Mouse (Mus musculus): Measurements from ENCODE around the gene Slpi. TPM values are rescaled to one million over a fixed set of nuclear protein-coding genes. Genes with fewer than 3 reads are reported as not detected.
A peak's percentile ranks its signal among the peaks of the same experiment; 100 is the strongest.

Gene Slpi
- polyA plus RNA-seq, 1 experiment from 2014 or later = 9.4 TPM

GRCm38 (mm10) chr2:164414581-164414980 lies 25.7 kb upstream of the Slpi start:
- H3K9ac ChIP-seq (ENCODE audit: low read depth, low read length) = no peak overlapping the region
- no peaks in the 10 kb centered on the region for H3K9me3 ChIP-seq (ENCODE audit: control insufficient read depth, low read length)
- H3K4me3 ChIP-seq (ENCODE audit: low read depth, low read length) = peak overlapping the region; percentile 21; the same call in 1 of the 2 replicates
- no peaks in the 10 kb centered on the region for H3K4me1 ChIP-seq (replicated peaks; ENCODE audit: control insufficient read depth, insufficient read depth, low read length)
- peak overlapping the region; percentile 44; the same call in 1 of the 2 replicates for H3K4me2 ChIP-seq
- H3K27me3 ChIP-seq (replicated peaks; ENCODE audit: control insufficient read depth, insufficient read depth, low read length) = peaks cover 25% of the 10 kb centered on the region
- H3K27ac ChIP-seq (ENCODE audit: low read depth, low read length) = no peak overlapping the region
- no peak for DNase-seq (ENCODE audit: low spot score)
- WGBS = 57% methylated on average over 10 of the region's 10 CpGs
- H3K36me3 ChIP-seq (ENCODE audit: control insufficient read depth, insufficient read depth, low read length) = no peaks in the 10 kb centered on the region
- ATAC-seq (replicated peaks; ENCODE audit: low FRiP score) = no peak

- Histone ChIP-seq H3K9me3 (ENCODE audit: control insufficient read depth, low read length) (no peaks in the 10 kb centered on the region), H3K36me3 (ENCODE audit: control insufficient read depth, insufficient read depth, low read length) (no peaks in the 10 kb centered on the region), H3K27me3 (replicated peaks; ENCODE audit: control insufficient read depth, insufficient read depth, low read length) (peaks cover 29% of the 10 kb centered on the region), H3K4me2 (peak overlapping the region; percentile 44; the same call in 1 of the 2 replicates), H3K9ac (ENCODE audit: low read depth, low read length) (no peak overlapping the region), H3K4me1 (replicated peaks; ENCODE audit: control insufficient read depth, insufficient read depth, low read length) (no peaks in the 10 kb centered on the region), H3K4me3 (ENCODE audit: low read depth, low read length) (peak overlapping the region; percentile 21; the same call in 1 of the 2 replicates), H3K27ac (ENCODE audit: low read depth, low read length) (no peak overlapping the region)
- whole genome bisulfite sequencing = 25% methylated on average over 28 of the region's 28 CpGs
- DNase-seq (ENCODE audit: low spot score) = no peak
- no peak for ATAC-seq (replicated peaks; ENCODE audit: low FRiP score)
Observed at GRCm38 (mm10) chr2:164414167-164414566, 25.3 kb upstream of the Slpi start.

- 1% methylated on average over 22 of the region's 22 CpGs for WGBS
- peak overlapping the region; percentile 32; the same call in 1 of the 2 replicates for H3K4me2 ChIP-seq
- H3K9me3 ChIP-seq (ENCODE audit: control insufficient read depth, low read length) = no peaks in the 10 kb centered on the region
- no peak overlapping the region for H3K27ac ChIP-seq (ENCODE audit: low read depth, low read length)
- no peaks in the 10 kb centered on the region for H3K36me3 ChIP-seq (ENCODE audit: control insufficient read depth, insufficient read depth, low read length)
- DNase-seq (ENCODE audit: low spot score) (no peak), ATAC-seq (replicated peaks; ENCODE audit: low FRiP score) (0 out of 2 replicates have a peak, but pooled peaks have one; percentile 15)
- H3K27me3 ChIP-seq (replicated peaks; ENCODE audit: control insufficient read depth, insufficient read depth, low read length) = peaks cover 79% of the 10 kb centered on the region
- H3K9ac ChIP-seq (ENCODE audit: low read depth, low read length) = no peak overlapping the region
- H3K4me3 ChIP-seq (ENCODE audit: low read depth, low read length) = no peak overlapping the region
- H3K4me1 ChIP-seq (replicated peaks; ENCODE audit: control insufficient read depth, insufficient read depth, low read length) = peaks cover 2% of the 10 kb centered on the region; the same call in 1 of the 2 replicates
Observed at GRCm38 (mm10) chr2:164407708-164408107, 18.8 kb upstream of the Slpi start.

- no peak for DNase-seq (ENCODE audit: low spot score)
- peaks cover 96% of the 10 kb centered on the region for H3K27me3 ChIP-seq (replicated peaks; ENCODE audit: control insufficient read depth, insufficient read depth, low read length)
Observed at GRCm38 (mm10) chr2:164405519-164405918, 16.6 kb upstream of the Slpi start.

GRCm38 (mm10) chr2:164405060-164405459 lies 16.2 kb upstream of the Slpi start, which contains the start of gene Matn4:
Matn4 (minus strand) TSS chr2:164405160.
- WGBS = 7% methylated on average over 9 of the region's 9 CpGs
- Histone ChIP-seq H3K4me1 (replicated peaks; ENCODE audit: control insufficient read depth, insufficient read depth, low read length) (peaks cover 2% of the 10 kb centered on the region; the same call in 1 of the 2 replicates), H3K9me3 (ENCODE audit: control insufficient read depth, low read length) (no peaks in the 10 kb centered on the region), H3K27me3 (replicated peaks; ENCODE audit: control insufficient read depth, insufficient read depth, low read length) (peaks cover 98% of the 10 kb centered on the region), H3K9ac (ENCODE audit: low read depth, low read length) (no peak within 1 kb of the TSS), H3K4me2 (peak within 1 kb of the TSS; percentile 52), H3K4me3 (ENCODE audit: low read depth, low read length) (peak within 1 kb of the TSS; percentile 33), H3K36me3 (ENCODE audit: control insufficient read depth, insufficient read depth, low read length) (no peaks in the 10 kb centered on the region), H3K27ac (ENCODE audit: low read depth, low read length) (no peak within 1 kb of the TSS)
- no peak for ATAC-seq (replicated peaks; ENCODE audit: low FRiP score)
- DNase-seq (ENCODE audit: low spot score) = no peak

More at GRCm38 (mm10) chr2:164405519-164405918, 16.6 kb upstream of the Slpi start:
- H3K4me1 ChIP-seq (replicated peaks; ENCODE audit: control insufficient read depth, insufficient read depth, low read length) = peaks cover 2% of the 10 kb centered on the region; the same call in 1 of the 2 replicates
- no peak overlapping the region for H3K27ac ChIP-seq (ENCODE audit: low read depth, low read length)
- H3K4me3 ChIP-seq (ENCODE audit: low read depth, low read length) = no peak overlapping the region
- no peaks in the 10 kb centered on the region for H3K9me3 ChIP-seq (ENCODE audit: control insufficient read depth, low read length)
- H3K9ac ChIP-seq (ENCODE audit: low read depth, low read length) = no peak overlapping the region
- H3K4me2 ChIP-seq = no peak overlapping the region
- WGBS = 40% methylated on average over 5 of the region's 5 CpGs
- H3K36me3 ChIP-seq (ENCODE audit: control insufficient read depth, insufficient read depth, low read length) = no peaks in the 10 kb centered on the region
- ATAC-seq (replicated peaks; ENCODE audit: low FRiP score) = no peak

GRCm38 (mm10) chr2:164404082-164404990 lies 15.4 kb upstream of the Slpi start:
- no peak for ATAC-seq (replicated peaks; ENCODE audit: low FRiP score)
- Histone ChIP-seq H3K27me3 (replicated peaks; ENCODE audit: control insufficient read depth, insufficient read depth, low read length) (peaks cover 99% of the 10 kb centered on the region), H3K36me3 (ENCODE audit: control insufficient read depth, insufficient read depth, low read length) (no peaks in the 10 kb centered on the region), H3K4me2 (peak overlapping the region; percentile 52), H3K9me3 (ENCODE audit: control insufficient read depth, low read length) (no peaks in the 10 kb centered on the region), H3K9ac (ENCODE audit: low read depth, low read length) (no peak overlapping the region), H3K4me1 (replicated peaks; ENCODE audit: control insufficient read depth, insufficient read depth, low read length) (peaks cover 2% of the 10 kb centered on the region; the same call in 1 of the 2 replicates), H3K4me3 (ENCODE audit: low read depth, low read length) (peak overlapping the region; percentile 33), H3K27ac (ENCODE audit: low read depth, low read length) (no peak overlapping the region)
- 1% methylated on average over 49 of the region's 49 CpGs for WGBS
- DNase-seq (ENCODE audit: low spot score) = no peak

GRCm38 (mm10) chr2:164403396-164404081 lies 14.6 kb upstream of the Slpi start:
- Histone ChIP-seq H3K4me3 (ENCODE audit: low read depth, low read length) (no peak overlapping the region), H3K9me3 (ENCODE audit: control insufficient read depth, low read length) (no peaks in the 10 kb centered on the region), H3K36me3 (ENCODE audit: control insufficient read depth, insufficient read depth, low read length) (no peaks in the 10 kb centered on the region), H3K27ac (ENCODE audit: low read depth, low read length) (no peak overlapping the region), H3K27me3 (replicated peaks; ENCODE audit: control insufficient read depth, insufficient read depth, low read length) (peaks cover 99% of the 10 kb centered on the region), H3K4me2 (no peak overlapping the region), H3K9ac (ENCODE audit: low read depth, low read length) (no peak overlapping the region), H3K4me1 (replicated peaks; ENCODE audit: control insufficient read depth, insufficient read depth, low read length) (peaks cover 2% of the 10 kb centered on the region; the same call in 1 of the 2 replicates)
- WGBS = 8% methylated on average over 14 of the region's 14 CpGs
- DNase-seq (ENCODE audit: low spot score) (no peak), ATAC-seq (replicated peaks; ENCODE audit: low FRiP score) (0 out of 2 replicates have a peak, but pooled peaks have one; percentile 14)

- no peaks in the 10 kb centered on the region for H3K36me3 ChIP-seq (ENCODE audit: control insufficient read depth, insufficient read depth, low read length)
- H3K4me2 ChIP-seq = no peak within 1 kb of the TSS
- DNase-seq (ENCODE audit: low spot score) (peak; percentile 65), ATAC-seq (replicated peaks; ENCODE audit: low FRiP score) (0 out of 2 replicates have a peak, but pooled peaks have one; percentile 48)
- H3K27ac ChIP-seq (ENCODE audit: low read depth, low read length) = no peak within 1 kb of the TSS
- H3K9me3 ChIP-seq (ENCODE audit: control insufficient read depth, low read length) = 0 out of 2 replicates have a peak, but pooled peaks cover 2% of the 10 kb centered on the region
- no peak within 1 kb of the TSS for H3K9ac ChIP-seq (ENCODE audit: low read depth, low read length)
- WGBS = 5% methylated on average over 17 of the region's 17 CpGs
- peaks cover 2% of the 10 kb centered on the region; the same call in 1 of the 2 replicates for H3K4me1 ChIP-seq (replicated peaks; ENCODE audit: control insufficient read depth, insufficient read depth, low read length)
- H3K4me3 ChIP-seq (ENCODE audit: low read depth, low read length) = no peak within 1 kb of the TSS
- peaks cover 92% of the 10 kb centered on the region for H3K27me3 ChIP-seq (replicated peaks; ENCODE audit: control insufficient read depth, insufficient read depth, low read length)
Observed at GRCm38 (mm10) chr2:164402906-164403305, 14.0 kb upstream of the Slpi start, which contains the start of gene Rbpjl. Rbpjl (plus strand) TSS chr2:164403141.
